Mouse (Mus musculus) gonadal fat pad, adult 2 months (tissue): Measurements from ENCODE around the gene Slc15a1. TPM values are rescaled to one million over a fixed set of nuclear protein-coding genes. Genes with fewer than 3 reads are reported as not detected.

Experiments
- DNase-seq: peaks from one replicate; pipeline ENCODE4 v3.0.0-alpha.2; 2012; ENCODE audit warnings: low read depth
- polyA plus RNA-seq: library from polyadenylated mRNA; depleted of rRNA; stranded (reverse); fragments of >200 nt; gene quantifications from 2 replicates; pipeline ENCODE4 v1.2.3, GENCODE M21; 2012

Gene Slc15a1
- polyA plus RNA-seq, 1 experiment, result 0.26 TPM

DNA sequence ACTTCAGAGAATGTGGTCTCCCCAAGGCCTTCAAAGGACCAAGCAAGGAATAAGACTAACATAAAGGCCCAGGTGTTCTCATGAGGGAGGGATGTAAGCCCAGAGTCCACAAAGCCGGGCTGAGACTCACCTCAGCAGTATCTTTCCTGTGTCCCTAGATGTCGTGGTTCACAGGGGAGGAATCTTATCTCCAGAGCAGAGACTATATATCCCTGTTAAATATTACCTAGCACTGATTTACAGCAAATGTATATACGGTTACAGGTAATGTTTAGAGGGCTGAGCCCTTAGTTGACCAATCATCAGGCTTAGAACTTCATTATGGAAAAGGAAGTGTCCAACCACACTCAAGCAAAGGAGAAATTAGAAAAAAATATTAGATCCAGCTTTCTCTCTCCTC lies 11.3 kb downstream of the Slc15a1 start:
- no peak for DNase-seq

GRCm38 (mm10) chr14:121492328-121492727 lies 12.7 kb downstream of the Slc15a1 start:
- DNase-seq, result no peak

DNA sequence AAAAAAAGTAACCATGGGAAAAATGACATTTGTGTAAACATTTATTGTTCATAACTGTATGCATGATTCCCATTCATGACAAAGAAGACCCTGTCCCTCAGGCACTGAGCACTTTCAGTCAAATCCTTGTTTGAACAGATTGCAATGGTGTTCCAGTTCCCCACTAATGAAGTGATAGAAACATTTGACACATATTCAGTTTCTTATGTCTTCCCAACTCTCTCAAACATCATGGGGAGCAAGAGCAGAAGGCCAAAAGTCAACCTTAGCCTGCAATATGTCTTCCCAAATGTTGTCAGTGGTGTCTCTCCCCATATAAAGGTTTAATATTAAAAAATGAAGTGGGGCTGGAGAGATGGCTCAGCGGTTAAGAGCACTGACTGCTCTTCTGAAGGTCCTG lies 19.3 kb downstream of the Slc15a1 start:
- DNase-seq, result no peak

DNA sequence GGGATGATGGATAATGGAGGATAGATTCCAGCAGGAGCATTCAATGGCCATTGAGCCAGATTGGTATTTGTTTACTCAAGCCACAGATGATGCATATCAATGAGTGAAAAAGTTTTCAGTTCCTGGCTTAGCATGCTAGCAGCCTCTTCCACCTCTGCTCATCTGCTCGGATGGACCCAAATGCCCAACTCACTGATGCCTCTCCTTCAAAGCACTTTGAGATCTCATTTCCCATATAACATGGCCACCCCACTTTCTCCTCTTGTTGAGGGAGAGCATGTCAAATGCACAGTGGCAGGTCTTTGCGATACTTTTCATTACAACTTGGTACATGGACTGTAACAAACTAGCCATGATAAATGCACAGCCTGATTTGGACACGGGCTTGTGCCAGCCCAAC lies 20.6 kb downstream of the Slc15a1 start:
- DNase-seq, result no peak

DNA sequence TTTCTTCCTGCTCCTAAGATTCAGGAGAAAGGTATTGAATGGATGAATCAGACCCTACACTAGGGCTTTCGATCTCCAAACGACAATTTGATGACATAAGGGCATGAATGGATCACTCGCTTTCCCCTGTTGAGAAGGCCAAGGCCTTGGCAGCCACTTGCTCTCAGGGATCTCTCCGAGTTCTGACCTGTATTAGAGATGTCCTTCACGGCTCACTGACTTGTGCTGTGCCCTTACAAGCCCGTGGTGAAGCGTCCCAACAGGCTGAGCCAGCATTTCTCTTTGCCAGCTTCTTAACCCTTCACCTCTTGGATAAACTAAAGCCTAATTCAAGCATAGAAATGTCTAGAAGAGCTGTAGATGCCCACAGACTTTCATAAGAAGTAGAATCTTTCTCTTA lies 22.9 kb downstream of the Slc15a1 start:
- DNase-seq, result no peak

DNA sequence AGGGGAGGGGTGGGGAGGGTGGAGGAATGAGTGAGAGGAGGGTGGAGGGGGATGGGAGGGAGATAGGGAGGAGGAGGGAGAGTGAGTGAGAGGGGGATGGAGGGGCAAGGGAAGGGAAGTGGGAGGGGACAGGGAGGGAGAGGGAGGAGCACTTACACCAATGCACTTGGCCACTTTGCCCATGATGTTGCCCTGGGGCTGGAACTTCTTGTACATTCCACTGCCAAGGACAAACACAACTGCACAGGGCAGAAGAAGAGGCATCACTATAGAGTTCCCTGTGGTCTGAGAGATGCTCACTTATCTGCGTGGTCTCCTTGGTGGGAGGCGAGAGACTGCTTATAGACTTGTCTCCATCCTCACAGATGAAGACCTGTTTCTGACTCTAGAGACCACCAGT lies 23.5 kb downstream of the Slc15a1 start:
- DNase-seq, result no peak

- DNase-seq, result no peak
Measured at GRCm38 (mm10) chr14:121479096-121479495, 26.0 kb downstream of the Slc15a1 start.

GRCm38 (mm10) chr14:121477925-121478693 lies 26.9 kb downstream of the Slc15a1 start:
- no peak for DNase-seq

GRCm38 (mm10) chr14:121473869-121474268 lies 31.2 kb downstream of the Slc15a1 start:
- no peak for DNase-seq

DNA sequence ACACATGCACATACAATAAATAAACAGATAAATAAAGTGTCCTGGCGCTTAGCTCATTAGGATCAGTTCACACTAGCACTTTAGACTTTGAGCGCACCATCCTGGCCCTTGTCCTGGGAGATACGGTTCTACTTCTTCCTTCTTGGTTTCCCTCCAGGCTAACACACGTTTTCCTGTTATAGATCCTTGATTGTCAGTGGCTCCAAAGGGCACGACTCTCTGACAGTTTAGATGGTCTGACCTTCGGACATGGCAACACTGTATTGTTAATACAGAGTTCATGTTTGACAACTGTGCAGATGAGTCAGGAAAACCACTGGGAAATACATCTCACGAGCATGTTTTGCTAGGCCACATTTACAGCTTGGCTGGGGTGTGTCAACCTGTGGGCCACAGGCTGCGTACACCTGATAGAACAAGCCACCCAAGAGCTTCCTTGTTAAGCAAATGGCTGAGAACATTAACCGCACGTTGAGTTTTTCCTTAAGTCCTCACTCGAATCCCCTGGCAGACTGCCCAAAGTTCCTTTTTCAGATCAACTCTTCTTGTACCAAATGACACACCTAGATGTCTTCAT lies 33.4 kb downstream of the Slc15a1 start:
- no peak for DNase-seq

DNA sequence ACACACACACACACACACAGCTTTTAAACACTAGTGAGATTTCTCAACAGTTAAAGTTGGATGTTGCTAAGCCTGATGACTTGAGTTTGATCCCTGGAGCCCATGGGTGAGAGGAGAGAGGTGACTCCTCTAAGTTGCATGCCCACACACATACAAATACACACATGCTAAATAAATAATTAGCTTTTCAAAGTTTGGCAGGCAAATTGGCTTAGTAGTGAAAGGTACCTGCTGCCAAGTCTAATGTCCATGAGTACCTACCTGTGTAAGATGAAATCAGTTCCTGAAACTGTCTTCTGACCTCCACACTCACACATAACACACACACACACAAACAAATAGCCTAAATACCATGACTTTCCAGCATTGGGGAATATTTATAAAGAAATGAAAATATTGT lies 35.5 kb downstream of the Slc15a1 start:
- DNase-seq, result no peak

GRCm38 (mm10) chr14:121467646-121468045 lies 37.4 kb downstream of the Slc15a1 start:
- no peak for DNase-seq

DNA sequence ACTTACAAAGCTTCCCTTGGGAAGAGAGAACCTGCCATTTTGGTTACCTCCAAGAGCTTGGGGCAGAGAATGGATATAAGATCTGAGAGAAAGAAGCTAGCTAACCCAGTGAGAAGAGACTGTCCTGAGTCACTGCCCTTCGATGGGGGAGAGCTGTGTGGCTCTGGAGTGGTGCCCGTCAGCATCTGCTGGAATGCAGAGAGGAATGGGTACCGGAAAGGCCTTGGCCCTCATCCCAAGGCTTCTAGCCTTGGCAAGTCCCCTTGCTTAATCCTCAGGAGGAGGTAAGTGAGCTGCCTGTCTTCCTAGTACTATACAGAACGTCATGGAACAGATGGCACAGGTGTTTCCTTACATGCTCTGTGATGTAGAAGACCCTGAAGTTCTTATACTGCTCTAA lies 38.6 kb downstream of the Slc15a1 start:
- DNase-seq, result no peak

DNA sequence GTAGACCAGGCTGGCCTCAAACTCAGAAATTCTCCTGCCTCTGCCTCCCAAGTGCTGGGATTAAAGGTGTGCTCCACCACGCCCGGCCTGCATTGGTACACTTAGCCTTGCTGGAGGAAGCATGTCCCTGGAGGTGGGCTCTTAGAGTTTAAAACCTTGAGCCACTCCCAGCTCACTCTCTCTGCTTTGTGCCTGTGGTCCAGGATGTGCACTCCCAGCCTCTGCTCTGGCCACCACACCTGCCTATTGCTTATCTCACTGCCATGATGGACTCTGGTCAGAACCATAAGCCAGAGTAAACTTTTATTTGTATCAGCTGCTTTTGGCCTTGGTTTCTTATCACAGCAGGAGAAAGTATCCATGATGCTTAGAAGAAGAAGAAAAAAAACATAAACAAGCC lies 40.7 kb downstream of the Slc15a1 start:
- DNase-seq, result no peak

GRCm38 (mm10) chr14:121462756-121463155 lies 42.3 kb downstream of the Slc15a1 start:
- no peak for DNase-seq

DNA sequence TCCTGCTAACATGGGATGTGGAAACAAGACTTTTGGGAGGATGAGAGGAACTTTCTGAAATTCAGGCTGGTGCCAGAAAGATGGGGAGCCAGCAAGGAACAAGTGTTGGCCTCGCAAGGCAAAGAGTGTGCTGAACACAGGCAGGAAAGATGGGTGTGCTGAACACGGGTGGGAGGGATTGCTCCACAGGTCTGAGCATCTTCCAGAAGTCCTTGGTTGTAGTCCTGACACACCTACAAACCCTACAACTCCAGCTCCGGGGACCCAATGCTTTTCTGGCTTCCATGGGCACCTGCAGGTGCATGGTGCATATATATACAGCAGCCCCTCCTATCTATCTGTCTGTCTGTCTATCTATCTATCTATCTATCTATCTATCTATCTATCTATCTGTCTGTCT lies 44.1 kb downstream of the Slc15a1 start:
- DNase-seq, result no peak

GRCm38 (mm10) chr14:121458521-121458920 lies 46.5 kb downstream of the Slc15a1 start:
- no peak for DNase-seq

DNA sequence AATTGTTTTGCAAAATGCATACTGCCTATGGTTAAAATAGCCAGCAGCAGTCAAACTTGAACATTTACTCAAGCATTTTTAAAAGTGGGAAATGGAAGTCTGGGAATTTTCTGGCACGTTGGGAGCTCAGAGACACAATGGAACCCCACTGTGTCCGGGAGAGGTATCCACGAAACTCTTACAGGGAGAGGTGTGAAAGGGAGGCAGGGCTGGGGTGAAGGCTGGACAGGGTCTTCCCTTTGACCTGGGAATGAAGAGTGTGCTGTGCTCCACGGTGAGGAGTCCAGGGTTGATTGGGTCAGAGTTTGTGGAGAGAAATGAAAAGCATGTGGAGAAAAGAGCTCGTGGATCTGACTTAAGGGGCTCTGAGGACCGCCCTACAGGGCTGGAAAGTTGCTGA lies 47.5 kb downstream of the Slc15a1 start:
- no peak for DNase-seq

GRCm38 (mm10) chr14:121456416-121457285 lies 48.4 kb downstream of the Slc15a1 start:
- DNase-seq, result no peak

GRCm38 (mm10) chr14:121455976-121456375 lies 49.1 kb downstream of the Slc15a1 start:
- no peak for DNase-seq

DNA sequence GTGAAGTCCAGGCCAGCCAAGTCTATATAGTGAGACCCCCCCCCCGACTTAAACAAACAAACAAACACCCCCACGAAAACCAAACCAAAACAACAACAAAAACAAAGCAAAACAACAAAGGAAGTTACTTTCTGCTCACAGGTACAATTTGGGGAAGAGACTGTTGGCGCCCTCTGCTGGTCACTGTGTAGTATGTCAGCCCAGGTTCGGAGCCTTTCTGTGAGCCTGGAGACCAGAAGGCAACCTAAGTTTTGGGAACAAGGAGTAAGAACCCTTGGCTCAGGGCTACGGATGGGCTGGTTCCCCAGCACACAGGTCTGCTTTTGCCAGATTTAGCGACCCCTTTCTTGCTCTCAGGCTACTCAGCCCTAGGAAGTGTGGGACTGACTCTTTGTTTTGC lies 49.5 kb downstream of the Slc15a1 start:
- DNase-seq, result no peak

- DNase-seq, result no peak
Measured at GRCm38 (mm10) chr14:121453130-121453529, 51.9 kb downstream of the Slc15a1 start.

- DNase-seq, result no peak
Measured at GRCm38 (mm10) chr14:121452227-121452626, 52.8 kb downstream of the Slc15a1 start.
